Mouse (Mus musculus) lung, postnatal 10 days (tissue): ENCODE measurements around the gene Gm13278.
"Not testable (repeated sequence)": the region's sequence is repeated elsewhere in the genome, so short reads cannot be mapped to it uniquely, and the experiment has no call there.

Experiments used
- DNase-seq: peaks from one replicate; pipeline ENCODE4 v3.0.0; 2021

Gene Gm13278

DNA sequence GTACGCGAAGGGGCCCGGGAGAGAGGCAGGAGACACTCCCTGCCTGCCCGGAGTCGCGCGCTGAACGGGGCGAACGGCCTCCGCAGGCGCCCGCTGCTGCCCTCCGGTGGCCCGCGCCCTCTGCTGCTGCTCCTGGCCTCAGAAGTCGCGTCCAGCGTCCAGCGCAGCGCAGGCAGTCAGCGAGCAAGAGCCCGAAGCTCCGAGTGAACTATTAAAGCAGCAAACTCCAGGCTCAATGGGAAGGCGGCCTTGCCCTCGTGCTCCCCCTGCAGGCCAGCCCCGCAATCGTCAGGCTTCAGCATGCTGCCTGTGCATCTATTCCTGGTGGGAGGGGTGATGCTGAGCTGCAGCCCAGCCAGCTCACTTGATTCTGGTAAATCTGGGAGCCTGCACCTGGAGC is at the start of gene Gm13278:
TSS of gene Gm13278 (plus strand) at position 301 of the 400 bp plus-strand sequence.
- not testable (repeated sequence) for DNase-seq

DNA sequence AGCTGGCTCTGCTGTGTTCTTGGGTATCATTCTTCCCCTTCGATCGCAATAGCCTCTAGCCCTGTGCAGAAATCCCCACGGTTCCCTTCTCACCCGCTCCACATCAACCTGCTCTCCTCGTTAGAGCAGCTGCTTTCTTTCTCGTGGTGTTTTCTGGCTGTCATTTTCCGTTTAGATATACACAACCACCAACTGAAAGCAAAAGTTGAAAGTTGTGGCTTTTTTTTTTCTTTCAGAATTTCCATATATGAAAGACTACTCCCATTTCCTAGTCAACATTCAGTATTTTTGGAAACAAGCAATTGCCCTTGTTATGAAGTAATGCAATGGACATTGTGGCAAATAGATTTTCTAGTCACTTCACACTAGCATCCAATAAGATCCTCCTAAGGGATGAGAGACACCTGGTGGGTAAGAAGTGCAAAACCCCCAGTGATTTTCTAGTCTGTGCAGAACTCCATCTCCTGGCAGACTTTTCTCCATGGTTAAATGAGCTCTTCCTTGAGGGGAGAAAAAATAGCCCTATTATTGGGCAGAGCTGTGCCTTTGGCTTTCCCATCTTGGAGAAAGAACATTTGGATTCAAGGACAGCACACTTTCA is 48.5 kb upstream of the Gm13278 start:
- no peak for DNase-seq

DNA sequence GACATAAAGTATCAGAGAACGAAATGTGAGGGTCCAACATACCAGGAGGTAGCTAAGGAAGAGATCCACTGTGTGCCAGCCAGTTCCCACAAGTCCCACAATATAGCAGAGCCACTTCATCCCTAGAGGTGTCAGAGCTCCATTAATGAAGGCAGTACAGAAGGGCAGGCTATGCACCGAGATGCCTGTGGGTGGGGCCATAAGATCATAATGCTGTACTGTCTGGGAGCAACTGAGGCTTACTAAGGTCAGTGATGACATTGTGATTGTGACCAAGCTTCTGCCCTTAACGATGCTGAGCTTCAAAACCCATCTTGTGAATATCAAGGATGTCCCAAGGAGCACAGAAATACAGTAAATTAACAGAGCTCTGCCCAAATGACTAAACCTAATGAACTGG is 47.1 kb upstream of the Gm13278 start:
- DNase-seq, result no peak

DNA sequence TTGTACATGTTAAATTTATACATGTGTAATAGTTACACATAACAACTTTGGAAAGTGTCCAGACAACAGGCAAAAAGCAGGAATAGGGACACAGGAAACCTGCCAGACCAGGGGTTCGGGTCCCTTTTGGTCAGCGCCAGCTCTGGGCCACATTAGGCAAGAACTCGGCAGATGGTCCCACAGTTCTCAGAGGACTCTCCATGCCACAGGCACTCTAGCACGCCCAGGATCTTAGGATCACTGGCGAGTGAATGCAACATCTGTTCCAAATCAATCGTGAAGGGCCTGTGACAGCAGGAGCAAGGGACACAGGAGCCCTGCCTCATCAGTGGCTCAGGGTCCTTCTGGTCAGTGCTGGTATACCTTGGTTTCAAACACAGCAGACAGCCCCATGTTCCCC is 41.4 kb upstream of the Gm13278 start:
- no peak for DNase-seq

DNA sequence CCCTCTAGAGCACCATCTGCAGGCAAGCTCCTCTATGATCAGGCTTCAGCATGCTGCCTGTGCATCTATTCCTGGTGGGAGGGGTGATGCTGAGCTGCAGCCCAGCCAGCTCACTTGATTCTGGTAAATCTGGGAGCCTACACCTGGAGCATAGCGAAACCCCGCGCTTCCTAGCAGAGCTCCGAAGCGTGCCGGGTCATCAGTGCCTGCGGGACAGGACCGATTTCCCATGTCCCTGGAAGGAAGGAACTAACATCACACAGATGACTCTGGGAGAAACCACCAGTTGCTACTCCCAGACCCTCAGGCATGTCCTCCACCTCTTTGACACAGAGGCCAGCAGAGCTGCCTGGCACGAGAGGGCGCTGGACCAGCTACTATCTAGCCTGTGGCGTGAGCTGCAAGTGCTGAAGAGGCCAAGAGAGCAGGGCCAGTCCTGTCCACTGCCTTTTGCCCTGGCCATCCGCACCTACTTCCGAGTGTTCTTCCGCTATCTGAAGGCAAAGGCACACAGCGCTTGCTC is 36.5 kb upstream of the Gm13278 start, which contains the start of gene Gm13271:
TSS of gene Gm13271 (plus strand) at position 51 of the 523 bp plus-strand sequence.
- peak; percentile 69 for DNase-seq

DNA sequence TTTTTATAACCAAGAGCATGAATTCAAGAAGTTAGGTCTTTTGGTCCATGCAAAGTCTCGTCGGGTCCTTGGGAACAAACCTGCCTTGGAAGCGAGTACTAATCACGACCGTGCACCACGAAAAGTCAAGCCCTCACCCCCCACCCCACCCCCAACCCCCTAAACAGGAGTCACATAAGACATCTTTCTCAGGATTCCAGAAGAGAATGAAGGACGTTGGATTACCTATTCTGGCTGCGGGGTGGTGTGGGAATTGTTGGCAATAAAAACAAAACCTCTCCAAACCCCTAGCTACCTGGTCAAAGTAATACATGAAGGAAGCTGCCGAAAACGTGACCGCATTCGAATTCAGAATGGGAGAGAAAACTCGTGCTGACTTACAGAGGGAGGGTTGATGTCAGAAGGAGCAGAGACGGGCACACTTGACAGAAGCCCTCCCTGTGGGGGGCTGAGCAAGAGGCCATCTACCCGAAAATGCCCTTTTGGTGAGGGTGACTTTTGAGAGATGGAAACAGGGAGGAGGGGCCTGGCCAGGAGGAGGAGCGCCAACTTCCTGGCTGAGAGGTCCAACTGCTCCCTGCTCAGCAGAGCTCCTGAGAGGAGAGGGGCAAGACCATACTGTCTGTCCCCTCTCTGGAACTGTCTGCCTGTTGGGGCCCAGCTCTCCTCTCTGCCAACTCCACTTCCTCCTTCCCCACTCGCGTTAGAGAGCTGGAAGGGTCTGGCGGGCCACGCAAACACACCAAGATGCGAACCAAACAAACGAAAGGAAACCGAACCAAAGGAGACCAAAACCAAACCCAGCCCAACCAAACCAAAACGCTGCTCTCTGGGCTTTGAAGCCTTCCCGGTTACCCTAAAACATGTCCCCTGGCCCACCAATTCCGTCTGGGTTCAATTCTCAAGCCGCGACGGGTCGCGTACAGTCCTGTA is 34.5 kb upstream of the Gm13278 start:
- DNase-seq, result peak; percentile 23

DNA sequence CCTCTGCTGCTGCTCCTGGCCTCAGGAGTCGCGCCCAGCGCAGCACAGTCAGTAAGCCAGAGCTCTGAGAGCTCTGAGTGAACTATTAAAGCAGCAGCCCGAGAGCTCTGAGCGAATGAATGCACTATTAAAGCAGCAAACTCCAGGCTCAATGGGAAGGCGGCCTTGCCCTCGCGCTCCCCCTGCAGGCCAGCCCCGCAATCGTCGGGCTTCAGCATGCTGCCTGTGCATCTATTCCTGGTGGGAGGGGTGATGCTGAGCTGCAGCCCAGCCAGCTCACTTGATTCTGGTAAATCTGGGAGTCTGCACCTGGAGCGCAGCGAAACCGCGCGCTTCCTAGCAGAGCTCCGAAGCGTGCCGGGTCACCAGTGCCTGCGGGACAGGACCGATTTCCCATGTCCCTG is 33.7 kb upstream of the Gm13278 start:
- peak; percentile 91 for DNase-seq

DNA sequence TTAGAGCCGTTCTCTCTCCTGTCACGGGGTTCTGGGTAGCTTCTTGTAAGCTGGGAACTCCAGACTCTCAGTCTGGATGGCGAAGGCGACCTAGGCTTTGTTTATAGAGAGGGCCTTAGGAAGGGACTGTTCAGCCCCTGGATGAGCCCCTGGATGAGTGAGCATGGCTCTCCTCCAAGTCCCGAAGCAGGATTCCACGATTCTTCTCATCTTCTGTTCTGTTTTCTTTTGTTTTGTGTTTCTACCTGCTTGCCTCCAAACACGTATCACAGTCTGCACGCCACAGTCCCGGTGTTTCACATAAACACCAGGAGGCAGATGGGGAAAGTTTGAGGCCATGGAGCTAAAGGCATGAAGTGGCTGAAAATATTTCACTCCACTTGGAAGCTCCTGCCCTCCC is 32.6 kb upstream of the Gm13278 start:
- DNase-seq, result not testable (repeated sequence)

DNA sequence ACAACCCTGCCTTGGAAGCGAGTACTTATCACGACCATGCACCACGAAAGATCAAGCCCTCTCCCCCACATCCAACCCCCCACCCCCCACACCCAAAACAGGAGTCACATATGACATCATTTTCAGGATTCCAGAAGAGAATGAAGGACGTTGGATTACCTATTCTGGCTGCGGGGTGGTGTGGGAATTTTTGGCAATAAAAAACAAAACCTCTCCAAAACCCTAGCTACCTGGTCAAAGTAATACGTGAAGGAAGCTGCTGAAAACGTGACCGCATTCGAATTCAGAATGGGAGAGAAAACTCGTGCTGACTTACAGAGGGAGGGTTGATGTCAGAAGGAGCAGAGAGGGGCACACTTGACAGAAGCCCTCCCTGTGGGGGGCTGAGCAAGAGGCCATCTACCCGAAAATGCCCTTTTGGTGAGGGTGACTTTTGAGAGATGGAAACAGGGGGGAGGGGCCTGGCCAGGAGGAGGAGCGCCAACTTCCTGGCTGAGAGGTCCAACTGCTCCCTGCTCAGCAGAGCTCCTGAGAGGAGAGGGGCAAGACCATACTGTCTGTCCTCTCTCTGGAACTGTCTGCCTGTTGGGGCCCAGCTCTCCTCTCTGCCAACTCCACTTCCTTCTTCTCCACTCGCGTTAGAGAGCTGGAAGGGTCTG is 31.6 kb upstream of the Gm13278 start, which contains the start of gene Gm13283:
TSS of gene Gm13283 (plus strand) at position 510 of the 659 bp plus-strand sequence.
- DNase-seq, result peak; percentile 75

DNA sequence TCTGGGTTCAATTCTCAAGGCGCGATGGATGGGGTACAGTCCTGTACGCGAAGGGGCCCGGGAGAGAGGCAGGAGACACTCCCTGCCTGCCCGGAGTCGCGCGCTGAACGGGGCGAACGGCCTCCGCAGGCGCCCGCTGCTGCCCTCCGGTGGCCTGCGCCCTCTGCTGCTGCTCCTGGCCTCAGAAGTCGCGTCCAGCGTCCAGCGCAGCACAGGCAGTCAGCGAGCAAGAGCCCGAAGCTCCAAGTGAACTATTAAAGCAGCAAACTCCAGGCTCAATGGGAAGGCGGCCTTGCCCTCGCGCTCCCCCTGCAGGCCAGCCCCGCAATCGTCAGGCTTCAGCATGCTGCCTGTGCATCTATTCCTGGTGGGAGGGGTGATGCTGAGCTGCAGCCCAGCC is 30.9 kb upstream of the Gm13278 start:
- DNase-seq, result peak; percentile 88

DNA sequence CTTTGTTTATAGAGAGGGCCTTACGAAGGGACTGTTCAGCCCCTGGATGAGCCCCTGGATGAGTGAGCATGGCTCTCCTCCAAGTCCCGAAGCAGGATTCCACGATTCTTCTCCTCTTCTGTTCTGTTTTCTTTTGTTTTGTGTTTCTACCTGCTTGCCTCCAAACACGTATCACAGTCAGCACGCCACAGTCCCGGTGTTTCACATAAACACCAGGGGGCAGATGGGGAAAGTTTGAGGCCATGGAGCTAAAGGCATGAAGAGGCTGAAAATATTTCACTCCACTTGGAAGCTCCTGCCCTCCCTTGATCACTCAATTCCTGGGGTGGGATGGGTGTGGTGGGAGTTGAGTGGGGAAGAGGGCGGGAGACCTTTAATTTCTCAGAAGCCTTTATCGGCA is 29.6 kb upstream of the Gm13278 start:
- DNase-seq, result peak; percentile 80

DNA sequence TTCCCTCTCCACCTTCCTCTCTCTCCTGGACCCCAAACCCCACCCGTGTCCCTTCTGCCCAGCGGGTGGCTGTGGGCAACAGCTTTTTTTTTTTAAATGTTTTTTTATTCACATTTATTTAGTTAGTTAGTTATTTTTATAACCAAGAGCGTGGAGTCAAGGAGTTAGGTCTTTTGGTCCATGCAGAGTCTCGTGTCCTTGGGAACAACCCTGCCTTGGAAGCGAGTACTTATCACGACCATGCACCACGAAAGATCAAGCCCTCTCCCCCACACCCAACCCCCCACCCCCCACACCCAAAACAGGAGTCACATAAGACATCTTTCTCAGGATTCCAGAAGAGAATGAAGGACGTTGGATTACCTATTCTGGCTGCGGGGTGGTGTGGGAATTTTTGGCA is 29.0 kb upstream of the Gm13278 start:
- DNase-seq, result not testable (repeated sequence)

DNA sequence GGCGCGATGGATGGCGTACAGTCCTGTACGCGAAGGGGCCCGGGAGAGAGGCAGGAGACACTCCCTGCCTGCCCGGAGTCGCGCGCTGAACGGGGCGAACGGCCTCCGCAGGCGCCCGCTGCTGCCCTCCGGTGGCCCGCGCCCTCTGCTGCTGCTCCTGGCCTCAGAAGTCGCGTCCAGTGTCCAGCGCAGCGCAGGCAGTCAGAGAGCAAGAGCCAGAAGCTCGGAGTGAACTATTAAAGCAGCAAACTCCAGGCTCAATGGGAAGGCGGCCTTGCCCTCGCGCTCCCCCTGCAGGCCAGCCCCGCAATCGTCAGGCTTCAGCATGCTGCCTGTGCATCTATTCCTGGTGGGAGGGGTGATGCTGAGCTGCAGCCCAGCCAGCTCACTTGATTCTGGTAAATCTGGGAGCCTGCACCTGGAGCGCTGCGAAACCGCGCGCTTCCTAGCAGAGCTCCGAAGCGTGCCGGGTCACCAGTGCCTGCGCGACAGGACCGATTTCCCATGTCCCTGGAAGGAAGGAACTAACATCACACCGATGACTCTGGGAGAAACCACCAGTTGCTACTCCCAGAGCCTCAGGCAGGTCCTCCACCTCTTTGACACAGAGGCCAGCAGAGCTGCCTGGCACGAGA is 27.8 kb upstream of the Gm13278 start:
- DNase-seq, result peak; percentile 70

DNA sequence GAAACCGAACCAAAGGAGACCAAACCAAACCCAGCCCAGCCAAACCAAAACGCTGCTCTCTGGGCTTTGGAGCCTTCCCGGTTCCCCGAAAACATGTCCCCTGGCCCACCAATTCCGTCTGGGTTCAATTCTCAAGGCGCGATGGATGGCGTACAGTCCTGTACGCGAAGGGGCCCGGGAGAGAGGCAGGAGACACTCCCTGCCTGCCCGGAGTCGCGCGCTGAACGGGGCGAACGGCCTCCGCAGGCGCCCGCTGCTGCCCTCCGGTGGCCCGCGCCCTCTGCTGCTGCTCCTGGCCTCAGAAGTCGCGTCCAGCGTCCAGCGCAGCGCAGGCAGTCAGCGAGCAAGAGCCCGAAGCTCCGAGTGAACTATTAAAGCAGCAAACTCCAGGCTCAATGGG is 17.8 kb upstream of the Gm13278 start, which contains the start of gene Gm13290:
TSS of gene Gm13290 (plus strand) at position 301 of the 400 bp plus-strand sequence.
- not testable (repeated sequence) for DNase-seq

DNA sequence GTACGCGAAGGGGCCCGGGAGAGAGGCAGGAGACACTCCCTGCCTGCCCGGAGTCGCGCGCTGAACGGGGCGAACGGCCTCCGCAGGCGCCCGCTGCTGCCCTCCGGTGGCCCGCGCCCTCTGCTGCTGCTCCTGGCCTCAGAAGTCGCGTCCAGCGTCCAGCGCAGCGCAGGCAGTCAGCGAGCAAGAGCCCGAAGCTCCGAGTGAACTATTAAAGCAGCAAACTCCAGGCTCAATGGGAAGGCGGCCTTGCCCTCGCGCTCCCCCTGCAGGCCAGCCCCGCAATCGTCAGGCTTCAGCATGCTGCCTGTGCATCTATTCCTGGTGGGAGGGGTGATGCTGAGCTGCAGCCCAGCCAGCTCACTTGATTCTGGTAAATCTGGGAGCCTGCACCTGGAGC is 14.7 kb upstream of the Gm13278 start, which contains the start of gene Gm13289:
TSS of gene Gm13289 (plus strand) at position 301 of the 400 bp plus-strand sequence.
- DNase-seq, result not testable (repeated sequence)

DNA sequence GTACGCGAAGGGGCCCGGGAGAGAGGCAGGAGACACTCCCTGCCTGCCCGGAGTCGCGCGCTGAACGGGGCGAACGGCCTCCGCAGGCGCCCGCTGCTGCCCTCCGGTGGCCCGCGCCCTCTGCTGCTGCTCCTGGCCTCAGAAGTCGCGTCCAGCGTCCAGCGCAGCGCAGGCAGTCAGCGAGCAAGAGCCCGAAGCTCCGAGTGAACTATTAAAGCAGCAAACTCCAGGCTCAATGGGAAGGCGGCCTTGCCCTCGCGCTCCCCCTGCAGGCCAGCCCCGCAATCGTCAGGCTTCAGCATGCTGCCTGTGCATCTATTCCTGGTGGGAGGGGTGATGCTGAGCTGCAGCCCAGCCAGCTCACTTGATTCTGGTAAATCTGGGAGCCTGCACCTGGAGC is 11.8 kb upstream of the Gm13278 start, which contains the start of gene Gm13272:
TSS of gene Gm13272 (plus strand) at position 301 of the 400 bp plus-strand sequence.
- DNase-seq, result not testable (repeated sequence)

DNA sequence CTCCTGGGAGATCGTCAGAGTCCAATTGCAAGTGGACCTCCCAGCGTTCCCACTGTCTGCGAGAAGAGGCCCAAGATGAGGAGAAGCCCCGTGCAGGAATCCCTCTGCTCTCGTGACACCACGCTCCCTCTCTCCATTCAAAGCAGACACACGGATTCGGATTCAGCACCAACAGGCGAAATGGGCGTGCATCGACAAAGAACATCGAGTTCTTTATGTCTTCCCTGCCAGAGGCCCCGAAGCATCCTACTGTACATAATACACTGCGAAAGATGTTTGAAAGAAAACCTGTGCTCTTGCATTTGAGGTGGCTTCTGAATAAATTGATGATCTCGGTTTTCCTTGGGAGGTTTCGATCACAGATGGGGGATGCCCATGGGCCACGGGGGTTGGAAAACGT is 11.0 kb upstream of the Gm13278 start:
- not testable (repeated sequence) for DNase-seq

DNA sequence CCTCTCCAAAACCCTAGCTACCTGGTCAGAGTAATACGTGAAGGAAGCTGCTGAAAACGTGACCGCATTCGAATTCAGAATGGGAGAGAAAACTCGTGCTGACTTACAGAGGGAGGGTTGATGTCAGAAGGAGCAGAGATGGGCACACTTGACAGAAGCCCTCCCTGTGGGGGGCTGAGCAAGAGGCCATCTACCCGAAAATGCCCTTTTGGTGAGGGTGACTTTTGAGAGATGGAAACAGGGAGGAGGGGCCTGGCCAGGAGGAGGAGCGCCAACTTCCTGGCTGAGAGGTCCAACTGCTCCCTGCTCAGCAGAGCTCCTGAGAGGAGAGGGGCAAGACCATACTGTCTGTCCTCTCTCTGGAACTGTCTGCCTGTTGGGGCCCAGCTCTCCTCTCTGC is 9.5 kb upstream of the Gm13278 start, which contains the start of gene Ifnz:
TSS of gene Ifnz (plus strand) at position 301 of the 400 bp plus-strand sequence.
- not testable (repeated sequence) for DNase-seq

DNA sequence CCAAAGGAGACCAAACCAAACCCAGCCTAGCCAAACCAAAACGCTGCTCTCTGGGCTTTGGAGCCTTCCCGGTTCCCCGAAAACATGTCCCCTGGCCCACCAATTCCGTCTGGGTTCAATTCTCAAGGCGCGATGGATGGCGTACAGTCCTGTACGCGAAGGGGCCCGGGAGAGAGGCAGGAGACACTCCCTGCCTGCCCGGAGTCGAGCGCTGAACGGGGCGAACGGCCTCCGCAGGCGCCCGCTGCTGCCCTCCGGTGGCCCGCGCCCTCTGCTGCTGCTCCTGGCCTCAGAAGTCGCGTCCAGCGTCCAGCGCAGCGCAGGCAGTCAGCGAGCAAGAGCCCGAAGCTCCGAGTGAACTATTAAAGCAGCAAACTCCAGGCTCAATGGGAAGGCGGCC is 9.0 kb upstream of the Gm13278 start:
- DNase-seq, result peak; percentile 32

DNA sequence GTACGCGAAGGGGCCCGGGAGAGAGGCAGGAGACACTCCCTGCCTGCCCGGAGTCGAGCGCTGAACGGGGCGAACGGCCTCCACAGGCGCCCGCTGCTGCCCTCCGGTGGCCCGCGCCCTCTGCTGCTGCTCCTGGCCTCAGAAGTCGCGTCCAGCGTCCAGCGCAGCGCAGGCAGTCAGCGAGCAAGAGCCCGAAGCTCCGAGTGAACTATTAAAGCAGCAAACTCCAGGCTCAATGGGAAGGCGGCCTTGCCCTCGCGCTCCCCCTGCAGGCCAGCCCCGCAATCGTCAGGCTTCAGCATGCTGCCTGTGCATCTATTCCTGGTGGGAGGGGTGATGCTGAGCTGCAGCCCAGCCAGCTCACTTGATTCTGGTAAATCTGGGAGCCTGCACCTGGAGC is 5.9 kb upstream of the Gm13278 start, which contains the start of gene Gm13276:
TSS of gene Gm13276 (plus strand) at position 301 of the 400 bp plus-strand sequence.
- not testable (repeated sequence) for DNase-seq

DNA sequence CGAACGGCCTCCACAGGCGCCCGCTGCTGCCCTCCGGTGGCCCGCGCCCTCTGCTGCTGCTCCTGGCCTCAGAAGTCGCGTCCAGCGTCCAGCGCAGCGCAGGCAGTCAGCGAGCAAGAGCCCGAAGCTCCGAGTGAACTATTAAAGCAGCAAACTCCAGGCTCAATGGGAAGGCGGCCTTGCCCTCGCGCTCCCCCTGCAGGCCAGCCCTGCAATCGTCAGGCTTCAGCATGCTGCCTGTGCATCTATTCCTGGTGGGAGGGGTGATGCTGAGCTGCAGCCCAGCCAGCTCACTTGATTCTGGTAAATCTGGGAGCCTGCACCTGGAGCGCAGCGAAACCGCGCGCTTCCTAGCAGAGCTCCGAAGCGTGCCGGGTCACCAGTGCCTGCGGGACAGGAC is 2.9 kb upstream of the Gm13278 start, which contains the start of gene Gm13277:
TSS of gene Gm13277 (plus strand) at position 231 of the 400 bp plus-strand sequence.
- DNase-seq, result peak; percentile 83
